Mouse (Mus musculus): ENCODE data around the gene Csrnp1. TPM values are rescaled to one million over a fixed set of nuclear protein-coding genes. Genes with fewer than 3 reads are reported as not detected.

Gene Csrnp1
- polyA plus RNA-seq, 1 experiment from 2014 or later: 3.2 TPM

GRCm38 (mm10) chr9:120023086-120023811 is 38.8 kb upstream of the Csrnp1 start, which contains the start of gene Xirp1:
Gene Xirp1, minus strand, starts transcription at chr9:120023598.
- no peaks in the 10 kb centered on the region for H3K27me3 ChIP-seq (ENCODE audit: control insufficient read depth, insufficient read depth, low read length)
- H3K4me2 ChIP-seq (ENCODE audit: low read length): peak within 1 kb of the TSS; percentile 72
- H3K9me3 ChIP-seq (ENCODE audit: control insufficient read depth, low read length): no peaks in the 10 kb centered on the region
- WGBS: 33% methylated on average over 18 of the region's 18 CpGs
- H3K27ac ChIP-seq (replicated peaks in 1 of 2; ENCODE audit: control insufficient read depth in 1 of 2, insufficient read depth in 1 of 2, low read depth in 2 of 2, low read length in 2 of 2): peak within 1 kb of the TSS; percentile 98 to 99
- peak; percentile 45 for ATAC-seq (ENCODE audit: insufficient number of reproducible peaks, insufficient read depth, low FRiP score, low read depth)
- H3K4me1 ChIP-seq (ENCODE audit: control insufficient read depth in 2 of 2, insufficient read depth in 2 of 2, low read length in 2 of 2): peaks cover 39 to 48% of the 10 kb centered on the region in 2 experiments
- H3K4me3 ChIP-seq (ENCODE audit: control insufficient read depth in 1 of 2, insufficient read depth in 1 of 2, low read depth in 1 of 2, low read length in 2 of 2): peak within 1 kb of the TSS; percentile 73 to 91
- H3K9ac ChIP-seq (ENCODE audit: low read length): peak within 1 kb of the TSS; percentile 98
- peaks cover 17% of the 10 kb centered on the region for H3K36me3 ChIP-seq (ENCODE audit: control insufficient read depth, insufficient read depth, low read length)

GRCm38 (mm10) chr9:120021164-120021563 is 36.7 kb upstream of the Csrnp1 start:
- H3K9ac ChIP-seq (ENCODE audit: low read length): peak overlapping the region; percentile 98
- H3K4me2 ChIP-seq (ENCODE audit: low read length): peak overlapping the region; percentile 72
- no peaks in the 10 kb centered on the region for H3K27me3 ChIP-seq (ENCODE audit: control insufficient read depth, insufficient read depth, low read length)
- peak overlapping the region; percentile 98 to 99 for H3K27ac ChIP-seq (replicated peaks in 1 of 2; ENCODE audit: control insufficient read depth in 1 of 2, insufficient read depth in 1 of 2, low read depth in 2 of 2, low read length in 2 of 2)
- H3K9me3 ChIP-seq (ENCODE audit: control insufficient read depth, low read length): no peaks in the 10 kb centered on the region
- H3K4me3 ChIP-seq (ENCODE audit: control insufficient read depth in 1 of 2, insufficient read depth in 1 of 2, low read depth in 1 of 2, low read length in 2 of 2): peak overlapping the region; percentile 73 to 91
- ATAC-seq (ENCODE audit: insufficient number of reproducible peaks, insufficient read depth, low FRiP score, low read depth): peak; percentile 66
- 14% methylated on average over 5 of the region's 5 CpGs for WGBS
- H3K4me1 ChIP-seq (ENCODE audit: control insufficient read depth in 2 of 2, insufficient read depth in 2 of 2, low read length in 2 of 2): peaks cover 25 to 41% of the 10 kb centered on the region in 2 experiments
- peaks cover 38% of the 10 kb centered on the region for H3K36me3 ChIP-seq (ENCODE audit: control insufficient read depth, insufficient read depth, low read length)

DNA sequence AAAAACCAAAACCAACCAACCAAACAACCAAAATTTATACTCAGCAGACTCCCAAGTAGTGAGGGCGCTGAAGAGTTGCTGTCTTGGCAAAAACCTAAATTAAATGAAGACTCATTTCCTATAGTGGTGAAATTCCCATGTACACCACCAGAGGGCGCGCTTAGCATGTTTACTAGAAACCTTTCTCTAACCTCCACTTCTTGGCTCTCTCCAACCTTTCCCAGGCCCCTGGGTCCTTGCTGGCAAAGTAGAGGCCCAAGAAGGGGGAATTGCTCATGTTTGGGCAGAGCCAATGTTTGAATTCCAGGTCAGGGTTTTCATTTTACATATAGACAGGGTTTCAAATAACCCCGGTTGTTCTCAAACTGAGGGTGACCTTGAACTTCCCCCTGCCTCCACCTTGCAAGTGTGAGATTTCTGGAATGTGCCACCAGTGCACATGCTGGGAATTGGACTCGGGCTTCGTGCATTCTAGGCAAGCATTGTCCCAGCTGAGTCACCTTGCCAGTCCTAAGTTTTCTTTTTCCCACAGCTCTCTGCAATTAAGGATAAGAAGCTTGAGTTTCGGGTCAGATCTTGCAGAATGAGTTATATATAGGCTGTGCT is 35.9 kb upstream of the Csrnp1 start:
- no peaks in the 10 kb centered on the region for H3K27me3 ChIP-seq (ENCODE audit: control insufficient read depth, insufficient read depth, low read length)
- H3K4me3 ChIP-seq (ENCODE audit: control insufficient read depth in 1 of 2, insufficient read depth in 1 of 2, low read depth in 1 of 2, low read length in 2 of 2): peak overlapping the region; percentile 73 to 91
- WGBS: 19% methylated on average over 7 of the region's 7 CpGs
- H3K4me1 ChIP-seq (ENCODE audit: control insufficient read depth in 2 of 2, insufficient read depth in 2 of 2, low read length in 2 of 2): peaks cover 21 to 38% of the 10 kb centered on the region in 2 experiments
- peak overlapping the region; percentile 74 for H3K9ac ChIP-seq (ENCODE audit: low read length)
- H3K27ac ChIP-seq (replicated peaks in 1 of 2; ENCODE audit: control insufficient read depth in 1 of 2, insufficient read depth in 1 of 2, low read depth in 2 of 2, low read length in 2 of 2): peak overlapping the region; percentile 98 to 99
- peaks cover 46% of the 10 kb centered on the region for H3K36me3 ChIP-seq (ENCODE audit: control insufficient read depth, insufficient read depth, low read length)
- H3K4me2 ChIP-seq (ENCODE audit: low read length): peak overlapping the region; percentile 72
- H3K9me3 ChIP-seq (ENCODE audit: control insufficient read depth, low read length): no peaks in the 10 kb centered on the region
- ATAC-seq (ENCODE audit: insufficient number of reproducible peaks, insufficient read depth, low FRiP score, low read depth): no peak

DNA sequence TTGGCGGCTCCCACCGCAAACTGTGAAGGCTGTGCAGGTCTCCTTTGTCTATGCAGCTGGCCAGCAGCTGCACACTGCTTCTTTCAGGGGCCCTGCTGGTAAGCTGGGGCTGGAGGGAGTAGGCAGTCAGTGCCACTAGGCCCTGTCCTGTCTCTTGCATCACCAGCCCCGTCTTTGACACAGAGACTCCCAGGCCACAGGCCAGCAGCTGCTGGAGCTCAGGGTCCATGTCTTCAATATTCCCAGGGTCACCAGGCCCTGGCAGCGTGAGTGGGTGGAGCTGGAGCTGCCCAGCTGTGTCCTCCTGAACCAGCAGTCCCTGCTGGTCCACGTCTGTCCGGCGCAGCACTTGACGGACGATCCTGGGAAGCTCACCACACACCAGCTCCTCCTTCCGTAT is 32.5 kb upstream of the Csrnp1 start:
- H3K9ac ChIP-seq (ENCODE audit: low read length): peak overlapping the region; percentile 21; the same call in 1 of the 2 replicates
- 65% methylated on average over 10 of the region's 10 CpGs for WGBS
- no peaks in the 10 kb centered on the region for H3K27me3 ChIP-seq (ENCODE audit: control insufficient read depth, insufficient read depth, low read length)
- peaks cover 79% of the 10 kb centered on the region for H3K36me3 ChIP-seq (ENCODE audit: control insufficient read depth, insufficient read depth, low read length)
- no peak for ATAC-seq (ENCODE audit: insufficient number of reproducible peaks, insufficient read depth, low FRiP score, low read depth)
- H3K4me2 ChIP-seq (ENCODE audit: low read length): no peak overlapping the region
- peaks cover 15 to 45% of the 10 kb centered on the region in 2 experiments; a peak in 3 of 4 replicates for H3K4me1 ChIP-seq (ENCODE audit: control insufficient read depth in 2 of 2, insufficient read depth in 2 of 2, low read length in 2 of 2)
- no peaks in the 10 kb centered on the region for H3K9me3 ChIP-seq (ENCODE audit: control insufficient read depth, low read length)
- H3K27ac ChIP-seq (replicated peaks in 1 of 2; ENCODE audit: control insufficient read depth in 1 of 2, insufficient read depth in 1 of 2, low read depth in 2 of 2, low read length in 2 of 2): no peak overlapping the region
- no peak overlapping the region for H3K4me3 ChIP-seq (ENCODE audit: control insufficient read depth in 1 of 2, insufficient read depth in 1 of 2, low read depth in 1 of 2, low read length in 2 of 2)

- Histone ChIP-seq H3K27ac (replicated peaks in 1 of 2; ENCODE audit: control insufficient read depth in 1 of 2, insufficient read depth in 1 of 2, low read depth in 2 of 2, low read length in 2 of 2) (no peak overlapping the region), H3K4me1 (ENCODE audit: control insufficient read depth in 2 of 2, insufficient read depth in 2 of 2, low read length in 2 of 2) (peaks cover 11 to 50% of the 10 kb centered on the region in 2 experiments), H3K9me3 (ENCODE audit: control insufficient read depth, low read length) (no peaks in the 10 kb centered on the region), H3K4me3 (ENCODE audit: control insufficient read depth in 1 of 2, insufficient read depth in 1 of 2, low read depth in 1 of 2, low read length in 2 of 2) (no peak overlapping the region), H3K9ac (ENCODE audit: low read length) (0 out of 2 replicates have a peak overlapping the region, but pooled peaks have one; percentile 36), H3K27me3 (ENCODE audit: control insufficient read depth, insufficient read depth, low read length) (no peaks in the 10 kb centered on the region), H3K36me3 (ENCODE audit: control insufficient read depth, insufficient read depth, low read length) (peaks cover 78% of the 10 kb centered on the region), H3K4me2 (ENCODE audit: low read length) (no peak overlapping the region)
- 60% methylated on average over 6 of the region's 6 CpGs for WGBS
- ATAC-seq (ENCODE audit: insufficient number of reproducible peaks, insufficient read depth, low FRiP score, low read depth): no peak
These were observed 30.4 kb upstream of the Csrnp1 start for GRCm38 (mm10) chr9:120014828-120015227.

DNA sequence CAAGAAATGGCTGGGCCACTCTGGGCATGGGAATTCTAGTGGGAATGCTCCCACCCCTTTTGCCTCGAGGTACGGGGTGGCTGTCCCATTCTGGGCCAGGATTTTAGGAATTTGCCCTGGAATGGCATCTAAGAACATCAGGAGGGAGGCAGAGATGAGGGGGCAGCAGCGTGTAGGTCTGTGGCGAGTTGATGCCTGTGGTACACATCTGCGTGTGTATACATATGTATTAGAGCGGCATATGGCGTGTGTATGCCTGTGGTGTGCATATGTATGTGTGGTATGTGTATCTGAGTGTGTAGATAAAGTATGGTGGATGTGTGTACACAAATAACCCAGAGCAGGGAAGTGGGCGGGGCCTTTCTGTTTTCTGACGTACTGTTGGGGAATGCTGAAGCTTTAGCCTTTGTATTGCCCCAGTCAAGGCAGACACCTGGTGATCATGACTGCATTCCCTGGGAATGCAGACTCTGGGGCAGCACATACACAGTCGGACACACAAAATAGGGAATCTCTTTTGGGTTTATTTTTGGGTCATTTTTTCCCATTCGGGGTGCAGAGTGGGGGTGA is 28.9 kb upstream of the Csrnp1 start:
- 58% methylated on average over 11 of the region's 11 CpGs for WGBS
- ATAC-seq (ENCODE audit: insufficient number of reproducible peaks, insufficient read depth, low FRiP score, low read depth): no peak
- H3K4me2 ChIP-seq (ENCODE audit: low read length): no peak overlapping the region
- peaks cover 11 to 41% of the 10 kb centered on the region in 2 experiments for H3K4me1 ChIP-seq (ENCODE audit: control insufficient read depth in 2 of 2, insufficient read depth in 2 of 2, low read length in 2 of 2)
- H3K27ac ChIP-seq (replicated peaks in 1 of 2; ENCODE audit: control insufficient read depth in 1 of 2, insufficient read depth in 1 of 2, low read depth in 2 of 2, low read length in 2 of 2): peak overlapping the region; percentile 6 to 46; a peak in 1 of 4 replicates
- H3K36me3 ChIP-seq (ENCODE audit: control insufficient read depth, insufficient read depth, low read length): peaks cover 63% of the 10 kb centered on the region
- H3K9me3 ChIP-seq (ENCODE audit: control insufficient read depth, low read length): no peaks in the 10 kb centered on the region
- no peak overlapping the region for H3K9ac ChIP-seq (ENCODE audit: low read length)
- H3K4me3 ChIP-seq (ENCODE audit: control insufficient read depth in 1 of 2, insufficient read depth in 1 of 2, low read depth in 1 of 2, low read length in 2 of 2): no peak overlapping the region
- H3K27me3 ChIP-seq (ENCODE audit: control insufficient read depth, insufficient read depth, low read length): no peaks in the 10 kb centered on the region

GRCm38 (mm10) chr9:120012781-120013180 is 28.3 kb upstream of the Csrnp1 start:
- no peak overlapping the region for H3K4me3 ChIP-seq (ENCODE audit: control insufficient read depth in 1 of 2, insufficient read depth in 1 of 2, low read depth in 1 of 2, low read length in 2 of 2)
- H3K9ac ChIP-seq (ENCODE audit: low read length): no peak overlapping the region
- peaks cover 57% of the 10 kb centered on the region for H3K36me3 ChIP-seq (ENCODE audit: control insufficient read depth, insufficient read depth, low read length)
- ATAC-seq (ENCODE audit: insufficient number of reproducible peaks, insufficient read depth, low FRiP score, low read depth): no peak
- no peaks in the 10 kb centered on the region for H3K27me3 ChIP-seq (ENCODE audit: control insufficient read depth, insufficient read depth, low read length)
- peak overlapping the region in 1 of 2 experiments; percentile 46; a peak in 2 of 4 replicates for H3K27ac ChIP-seq (replicated peaks in 1 of 2; ENCODE audit: control insufficient read depth in 1 of 2, insufficient read depth in 1 of 2, low read depth in 2 of 2, low read length in 2 of 2)
- WGBS: 75% methylated on average over 5 of the region's 5 CpGs
- no peak overlapping the region for H3K4me2 ChIP-seq (ENCODE audit: low read length)
- peaks cover 11 to 38% of the 10 kb centered on the region in 2 experiments for H3K4me1 ChIP-seq (ENCODE audit: control insufficient read depth in 2 of 2, insufficient read depth in 2 of 2, low read length in 2 of 2)
- H3K9me3 ChIP-seq (ENCODE audit: control insufficient read depth, low read length): peaks cover 3% of the 10 kb centered on the region; the same call in 1 of the 2 replicates

All from heart, embryonic 14.5 days (tissue).